Mouse (Mus musculus) layer of hippocampus, adult 2 months (tissue): Measurements from ENCODE around the gene Mad2l2. TPM values are rescaled to one million over a fixed set of nuclear protein-coding genes. Genes with fewer than 3 reads are reported as not detected.
"Not testable (repeated sequence)": the region's sequence is repeated elsewhere in the genome, so short reads cannot be mapped to it uniquely, and the experiment has no call there.

Experiments
- DNase-seq, 2 experiments: peaks; one replicate each; pipeline ENCODE4 v3.0.0; 2022; ENCODE audit warnings: low spot score in 2 of 2
- H3K27ac ChIP-seq: fragments of 200-600 bp; 2 replicates; pipeline ENCODE4 v1.8.1; 2022
- H3K4me3 ChIP-seq: fragments of 200-600 bp; 2 replicates; pipeline ENCODE4 v1.8.1; 2022; ENCODE audit warnings: mild to moderate bottlenecking
- CTCF ChIP-seq: fragments of 200-600 bp; conservative IDR thresholded peaks from 2 replicates; pipeline ENCODE4 v1.8.1; 2022; ENCODE audit warnings: antibody characterized with exemption, mild to moderate bottlenecking, moderate library complexity
- total RNA-seq, 2 experiments: library from RNA; stranded (reverse); gene quantifications; 2 replicates each; pipeline ENCODE4 v1.2.3; 2021

The Mad2l2 gene
- total RNA-seq, 2 experiments from 2014 or later = 13.8 to 14.5 TPM

DNA sequence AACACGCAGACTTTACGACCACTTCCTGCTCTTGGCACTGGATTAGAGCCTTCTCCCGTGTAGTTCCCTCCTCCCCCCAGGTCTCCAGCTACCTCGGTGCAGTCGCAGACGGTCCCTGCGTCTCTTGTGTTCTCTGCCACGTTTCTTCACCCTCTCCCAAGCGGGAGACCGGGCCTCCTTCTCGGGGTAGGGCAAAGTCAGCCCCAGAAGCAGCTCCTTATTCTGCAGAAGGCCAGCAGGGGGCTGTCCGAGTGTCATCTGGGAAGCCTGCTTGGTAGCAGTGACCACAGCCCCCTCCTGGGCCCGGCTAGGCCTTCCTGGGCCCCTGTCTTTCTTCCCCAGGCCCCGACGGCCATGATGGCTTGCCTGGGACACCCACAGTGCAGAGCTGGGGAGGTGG lies 14.7 kb upstream of the Mad2l2 start:
- DNase-seq = no peak
- no peak overlapping the region for H3K27ac ChIP-seq
- no peak overlapping the region for H3K4me3 ChIP-seq
- peak; percentile 69 for TF ChIP-seq CTCF

DNA sequence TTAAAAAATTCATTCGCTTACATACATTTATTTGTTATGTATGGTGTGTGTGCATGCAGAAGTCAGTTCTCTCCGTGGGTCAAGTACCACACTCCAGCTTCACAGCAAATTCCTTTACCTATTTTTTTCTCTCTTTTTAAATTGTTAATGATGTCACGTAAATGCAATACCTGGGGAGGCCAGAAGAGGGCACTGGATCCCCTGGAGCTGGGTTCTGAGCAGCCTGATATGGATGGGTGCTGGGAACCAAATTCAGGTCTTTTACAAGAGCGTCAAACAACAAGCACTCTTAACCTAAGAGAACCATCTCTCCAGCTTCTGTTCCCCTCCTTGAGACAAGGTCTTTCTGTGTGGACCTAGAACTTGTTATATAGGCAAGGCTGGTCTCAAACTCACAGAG lies 13.5 kb upstream of the Mad2l2 start:
- DNase-seq = no peak
- Histone ChIP-seq H3K4me3 (no peak overlapping the region), H3K27ac (no peak overlapping the region)
- peak; percentile 64 for TF ChIP-seq CTCF

GRCm38 (mm10) chr4:148117392-148117791 lies 12.8 kb upstream of the Mad2l2 start:
- Histone ChIP-seq H3K27ac (no peak overlapping the region), H3K4me3 (no peak overlapping the region)
- no peak for DNase-seq
- peak; percentile 64 for TF ChIP-seq CTCF

DNA sequence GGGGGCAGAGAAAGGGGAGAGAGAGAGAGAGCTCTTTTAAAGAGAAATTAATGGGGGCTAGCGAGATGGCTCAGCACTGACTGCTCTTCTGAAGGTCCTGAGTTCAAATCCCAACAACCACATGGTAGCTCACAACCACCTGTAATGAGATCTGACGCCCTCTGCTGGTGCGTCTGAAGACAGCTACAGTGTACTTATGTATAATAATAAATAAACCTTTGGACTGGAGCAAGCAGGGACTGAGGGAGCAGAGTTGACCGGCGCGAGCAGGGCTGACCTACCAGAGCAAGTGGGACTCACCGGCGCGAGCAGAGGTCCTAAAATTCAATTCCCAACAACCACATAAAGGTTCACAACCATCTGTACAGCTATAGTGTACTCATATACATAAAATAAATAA lies 10.6 kb upstream of the Mad2l2 start:
- not testable (repeated sequence) for H3K27ac ChIP-seq, DNase-seq, H3K4me3 ChIP-seq
- peak; percentile 52 for TF ChIP-seq CTCF

DNA sequence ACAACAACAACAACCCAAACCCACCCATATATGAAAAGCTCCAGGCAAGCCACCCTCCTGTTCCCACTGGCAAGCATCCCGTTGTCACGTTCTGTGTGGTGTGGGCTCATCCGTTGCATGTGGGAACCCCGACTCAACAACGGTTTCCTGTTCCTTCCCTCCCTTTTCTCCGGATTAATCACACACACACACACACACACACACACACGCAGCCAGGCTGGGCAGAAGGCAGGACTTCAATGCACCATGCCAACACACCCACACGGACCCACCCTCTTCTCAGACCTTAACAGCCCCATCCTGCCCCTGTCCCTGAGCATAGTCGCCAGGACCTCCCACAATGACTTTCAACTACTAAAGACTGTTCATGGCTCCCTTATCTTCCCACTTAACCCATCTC lies 9.6 kb upstream of the Mad2l2 start:
- no peak overlapping the region for H3K4me3 ChIP-seq
- DNase-seq = no peak
- no peak overlapping the region for H3K27ac ChIP-seq
- TF ChIP-seq CTCF = no peak

DNA sequence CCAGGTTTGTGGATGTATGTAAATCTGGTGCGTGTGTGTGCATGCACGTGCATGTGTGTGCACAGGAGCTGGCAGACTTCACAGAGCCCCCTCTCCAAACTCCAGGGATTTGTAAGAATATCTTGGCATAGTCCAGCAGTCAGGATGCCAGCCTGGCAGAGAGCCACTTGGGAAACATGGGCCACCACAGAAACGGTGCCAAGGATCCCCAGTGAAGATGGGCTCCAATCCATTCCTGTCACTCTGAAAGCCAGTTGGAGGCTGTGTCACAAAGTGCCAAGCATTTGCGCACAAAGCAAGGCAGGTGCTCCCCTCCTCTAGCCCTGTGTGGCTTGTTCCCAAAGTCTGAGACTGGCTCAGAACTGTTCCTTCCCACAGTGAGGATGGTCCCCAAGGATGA lies 8.8 kb upstream of the Mad2l2 start:
- Histone ChIP-seq H3K27ac (no peak overlapping the region), H3K4me3 (no peak overlapping the region)
- TF ChIP-seq CTCF = no peak
- DNase-seq = peak; percentile 65 to 72

DNA sequence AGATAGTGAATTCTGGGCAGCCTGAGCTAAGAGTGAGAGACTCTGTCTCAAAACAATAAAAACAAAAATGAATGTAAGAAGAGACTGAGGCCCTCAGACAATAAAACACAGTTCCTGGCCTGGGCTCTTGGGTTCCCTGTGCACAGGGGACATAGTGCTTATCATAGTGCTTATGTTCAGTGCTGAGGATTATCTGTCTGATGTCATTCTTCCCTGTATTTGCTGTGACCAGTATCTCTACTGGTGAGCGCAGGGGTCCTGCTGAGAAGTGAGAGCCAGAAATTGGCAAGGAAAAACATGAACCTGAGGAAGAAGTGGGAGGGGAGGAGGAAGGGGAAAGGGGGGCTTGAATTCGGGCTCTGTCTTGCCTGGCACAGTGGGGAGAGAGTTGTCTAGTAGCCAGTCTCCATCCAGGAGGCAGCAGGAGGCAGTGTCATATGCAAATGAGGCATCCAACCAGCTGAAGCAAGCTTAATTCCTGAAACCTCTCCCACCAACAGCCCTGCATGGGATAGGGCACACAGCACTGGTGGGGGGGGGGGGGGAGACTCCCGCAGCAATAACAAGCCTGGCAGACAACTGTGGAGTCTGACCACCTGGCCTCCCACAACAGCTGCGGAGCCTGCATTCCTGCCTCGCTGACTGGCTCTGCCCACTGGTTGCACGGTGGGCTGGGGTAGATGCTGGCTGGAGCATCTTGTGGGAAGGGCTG lies 8.0 kb upstream of the Mad2l2 start:
- Histone ChIP-seq H3K4me3 (no peak overlapping the region), H3K27ac (no peak overlapping the region)
- no peak for TF ChIP-seq CTCF
- no peak for DNase-seq

GRCm38 (mm10) chr4:148122694-148123066 lies 7.5 kb upstream of the Mad2l2 start:
- no peak overlapping the region for H3K27ac ChIP-seq
- no peak for TF ChIP-seq CTCF
- no peak for DNase-seq
- H3K4me3 ChIP-seq = no peak overlapping the region

- no peak for TF ChIP-seq CTCF
- Histone ChIP-seq H3K4me3 (no peak overlapping the region), H3K27ac (no peak overlapping the region)
- no peak for DNase-seq
Measured at GRCm38 (mm10) chr4:148128241-148128640, 1.9 kb upstream of the Mad2l2 start.

- H3K27ac ChIP-seq = no peak overlapping the region
- H3K4me3 ChIP-seq = no peak overlapping the region
- TF ChIP-seq CTCF = no peak
- no peak for DNase-seq
Measured at GRCm38 (mm10) chr4:148128672-148129071, 1.5 kb upstream of the Mad2l2 start.

GRCm38 (mm10) chr4:148130561-148131413 lies 603 bp downstream of the Mad2l2 start, which contains the start of gene Draxin:
Gene Draxin (minus strand): TSS chr4:148130698.
- no peak for TF ChIP-seq CTCF
- no peak for DNase-seq
- Histone ChIP-seq H3K27ac (no peak within 1 kb of the TSS), H3K4me3 (peak within 1 kb of the TSS; percentile 59)

DNA sequence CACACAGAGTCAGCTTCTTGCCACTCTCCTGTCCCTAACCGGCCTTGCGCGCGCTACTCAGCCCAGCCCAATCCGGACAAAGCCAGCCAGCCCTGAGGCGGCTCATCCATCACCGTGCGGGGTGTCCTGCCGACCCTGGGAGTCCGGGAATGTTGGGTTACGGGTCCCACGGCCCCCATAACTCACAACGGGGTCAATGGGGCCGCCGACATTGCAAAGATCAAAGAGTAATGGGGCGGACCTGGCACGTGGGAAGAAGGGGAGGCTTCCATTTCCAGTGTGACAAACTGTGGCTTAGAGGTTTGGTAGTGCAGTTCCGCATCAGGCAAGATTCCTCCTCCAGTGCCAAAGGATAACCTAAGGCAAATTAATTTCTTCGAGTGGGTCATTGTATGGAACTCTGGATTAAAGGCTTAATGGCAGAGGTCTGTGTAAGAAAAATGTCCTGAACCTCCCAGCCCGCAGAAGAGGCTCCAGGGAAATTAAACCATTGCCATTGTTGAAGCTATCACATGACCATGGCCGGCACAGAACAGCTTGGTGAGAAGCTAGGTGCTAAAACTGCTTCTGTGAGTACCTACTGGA lies 1.4 kb downstream of the Mad2l2 start:
- TF ChIP-seq CTCF = no peak
- DNase-seq = no peak
- no peak overlapping the region for H3K27ac ChIP-seq
- H3K4me3 ChIP-seq = peak overlapping the region; percentile 35; the same call in 1 of the 2 replicates

DNA sequence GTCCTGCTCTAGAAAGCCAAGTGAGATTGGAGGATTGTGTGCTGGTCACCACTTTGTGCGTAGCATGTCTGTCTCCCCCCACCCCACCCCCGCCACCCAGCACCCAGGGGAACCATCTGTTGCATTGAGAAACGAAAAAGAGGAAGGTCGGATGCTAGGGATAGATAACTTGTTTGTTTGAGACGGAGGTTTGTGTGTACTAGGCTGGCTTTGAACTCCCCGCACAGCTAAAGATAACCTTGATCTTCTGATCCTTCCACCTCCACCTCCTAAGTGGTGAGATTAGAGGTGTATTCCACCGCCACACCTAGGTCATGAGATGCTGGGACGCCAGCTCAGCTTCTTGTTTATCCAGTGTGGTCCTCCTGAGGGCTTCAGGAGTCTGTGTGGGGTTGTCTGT lies 4.8 kb downstream of the Mad2l2 start:
- DNase-seq = no peak
- Histone ChIP-seq H3K27ac (no peak overlapping the region), H3K4me3 (no peak overlapping the region)
- TF ChIP-seq CTCF = no peak
